Mouse (Mus musculus) left cerebral cortex, postnatal 14 days (tissue): Measurements from ENCODE around the gene Tnni3. TPM values are rescaled to one million over a fixed set of nuclear protein-coding genes. Genes with fewer than 3 reads are reported as not detected.
A peak's percentile ranks its signal among the peaks of the same experiment; 100 is the strongest.

Experiments
- DNase-seq, 2 experiments: peaks; one replicate each; pipeline ENCODE4 v3.0.0; 2021 to 2022; ENCODE audit warnings: low spot score in 2 of 2, mixed read lengths in 1 of 2
- intact Hi-C: fragments of 180-260 bp; cut with DNase I; formaldehyde crosslinking; loops from one replicate; pipeline ENCODE4 v1.15.1; 2025
- total RNA-seq, 2 experiments: library from RNA; stranded (reverse); gene quantifications; 2 replicates each; pipeline ENCODE4 v1.2.3; 2021

The Tnni3 gene
- total RNA-seq, 2 experiments from 2014 or later, result 0.55 TPM; not detected in 1

DNA sequence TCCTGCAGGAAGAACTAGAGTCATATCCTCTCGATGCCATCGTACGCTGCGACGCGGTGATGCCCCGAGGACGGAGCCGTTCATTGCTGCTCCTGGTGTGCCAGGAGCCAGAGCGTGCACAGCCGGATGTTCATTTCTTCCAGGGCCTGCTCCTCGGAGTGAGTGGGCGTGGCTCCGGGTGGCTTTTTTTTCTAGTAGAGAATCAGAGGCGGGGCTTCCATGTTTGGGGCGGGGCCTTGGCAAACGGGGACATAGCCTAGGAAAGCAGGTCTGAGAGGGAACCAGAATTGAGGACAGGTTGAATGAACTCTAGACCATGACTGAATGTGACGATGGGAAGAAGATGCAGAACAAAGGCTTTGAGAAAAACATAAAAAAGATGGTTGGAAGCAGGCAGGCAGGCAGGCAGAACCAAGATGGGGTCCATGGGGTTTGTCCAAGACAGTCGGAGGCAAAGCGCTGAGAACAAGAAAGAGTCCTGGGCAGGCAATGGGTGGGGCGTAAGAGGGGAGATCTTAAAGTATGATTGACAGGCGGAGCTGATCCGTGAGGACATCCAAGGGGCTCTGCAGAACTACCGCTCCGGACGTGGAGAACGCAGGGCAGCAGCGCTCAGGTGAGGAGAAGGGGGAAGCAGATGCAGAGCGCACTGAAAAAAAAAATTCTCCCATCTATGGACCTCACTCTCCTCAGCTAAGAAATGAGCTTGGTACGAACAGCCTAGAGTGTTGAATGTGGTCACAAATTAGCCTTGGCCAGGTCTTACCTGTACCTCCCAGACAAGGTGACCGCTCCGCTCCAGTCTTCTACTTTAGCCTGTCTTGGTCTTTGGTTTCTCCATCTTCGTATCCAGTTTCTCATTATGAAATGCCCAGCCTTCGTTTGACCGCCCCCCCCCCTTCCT lies 53.5 kb downstream of the Tnni3 start:
- peak; percentile 51 to 64 for DNase-seq
- intact Hi-C loops, result loop anchor here (5.0 to 10.0 kb wide), 3 partner anchors 38 to 806 kb away; partner anchors contain the start of gene Leng1

Other genes starting within 250 kb of the Tnni3 start
- gene Ncr1, start 186.5 kb downstream of the Tnni3 start, total RNA-seq, result not detected
- gene Gp6, start 126.5 kb downstream of the Tnni3 start, total RNA-seq, result under 1 TPM in 1 of 2 experiments, not detected in 1; 0.13 TPM
- gene Rdh13, start 78.6 kb downstream of the Tnni3 start, total RNA-seq, result 10 to 100 TPM; 27.1 to 29.4 TPM
- 1 to 10 TPM; 3.3 to 5.1 TPM for gene Eps8l1, start 63.6 kb downstream of the Tnni3 start, total RNA-seq
- 100 to 1,000 TPM; 117 to 128 TPM for gene Ppp1r12c, start 22.5 kb downstream of the Tnni3 start, total RNA-seq
- gene Tnnt1, start 7.8 kb downstream of the Tnni3 start, total RNA-seq, result 1 to 10 TPM; 2.7 to 4.3 TPM
- under 1 TPM; 0.31 to 0.34 TPM for gene Dnaaf3, start 8.2 kb upstream of the Tnni3 start, total RNA-seq
- gene Syt5, start 23.3 kb upstream of the Tnni3 start, total RNA-seq, result 100 to 1,000 TPM; 241 to 259 TPM
- gene Ptprh, start 79.8 kb upstream of the Tnni3 start, total RNA-seq, result under 1 TPM; 0.57 to 0.93 TPM
- 10 to 100 TPM; 10.8 to 10.9 TPM for gene Tmem86b, start 107.2 kb upstream of the Tnni3 start, total RNA-seq
- gene Ppp6r1, start 134.8 kb upstream of the Tnni3 start, total RNA-seq, result 100 to 1,000 TPM; 132 to 135 TPM
- 100 to 1,000 TPM; 102 to 108 TPM for gene Hspbp1, start 160.8 kb upstream of the Tnni3 start, total RNA-seq
- gene Brsk1, start 166.4 kb upstream of the Tnni3 start, total RNA-seq, result 100 to 1,000 TPM; 330 to 331 TPM
- under 1 TPM in 1 of 2 experiments, not detected in 1; 0.21 TPM for gene Tmem150b, start 201.0 kb upstream of the Tnni3 start, total RNA-seq
- gene Kmt5c, start 215.9 kb upstream of the Tnni3 start, total RNA-seq, result 10 to 100 TPM; 37.1 to 43.3 TPM
- gene Cox6b2, start 228.9 kb upstream of the Tnni3 start, total RNA-seq, result 1 to 10 TPM; 5.1 to 5.7 TPM
- not detected for gene Fam71e2, start 247.1 kb upstream of the Tnni3 start, total RNA-seq